Mouse (Mus musculus): ENCODE results near the gene Capn11. TPM values are rescaled to one million over a fixed set of nuclear protein-coding genes. Genes with fewer than 3 reads are reported as not detected.

Capn11 gene
- total RNA-seq, 2 experiments from 2014 or later, result 0.94 to 0.96 TPM

DNA sequence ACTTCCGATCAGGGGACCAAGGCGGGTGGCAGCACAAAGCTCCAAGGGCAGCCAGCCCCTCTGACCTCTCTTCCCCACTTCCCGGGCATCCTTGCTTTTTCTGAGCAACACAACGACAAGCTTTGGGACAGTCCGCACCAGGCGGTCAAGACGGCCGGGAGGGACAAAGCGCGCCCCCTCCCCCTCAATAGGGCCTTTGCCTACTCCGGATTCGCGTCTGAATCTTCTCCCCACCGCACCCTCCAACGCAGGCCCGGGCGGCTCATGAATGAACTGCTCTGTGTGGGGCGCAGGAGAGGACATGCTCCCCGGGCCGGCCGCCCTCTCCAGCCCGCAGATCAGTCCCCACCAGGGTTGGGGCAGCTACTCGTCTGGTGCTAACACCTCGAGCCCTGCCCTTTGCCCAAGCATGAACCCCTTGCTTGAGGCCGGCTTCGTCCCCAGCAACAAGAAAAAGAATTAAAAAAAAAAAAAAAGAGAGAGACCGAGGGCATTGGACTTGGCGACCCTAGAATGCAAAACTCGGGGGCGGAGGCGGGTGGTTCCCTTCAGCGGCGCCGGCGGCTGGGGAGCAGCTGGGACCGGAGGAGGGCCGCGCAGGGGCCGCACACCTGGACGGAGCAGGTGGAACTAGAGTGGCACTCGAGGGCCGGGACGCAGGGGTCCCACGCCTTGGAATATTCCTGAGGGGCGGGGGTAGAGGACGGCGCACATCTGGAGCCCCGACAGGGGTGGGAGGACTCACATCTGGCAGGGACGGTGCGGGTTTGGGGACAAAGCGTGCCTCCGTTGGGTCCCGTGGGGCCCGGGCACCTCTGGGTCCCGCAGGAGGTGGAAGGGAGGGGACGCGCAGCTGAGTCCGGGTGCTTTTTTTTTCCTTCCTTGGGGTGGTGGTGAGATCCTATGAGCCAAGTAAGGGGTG, 26.3 kb upstream of the Capn11 start:
- ATAC-seq (replicated peaks; ENCODE audit: low FRiP score, poor library complexity, severe bottlenecking), result peak; percentile 26; the same call in 1 of the 2 replicates

DNA sequence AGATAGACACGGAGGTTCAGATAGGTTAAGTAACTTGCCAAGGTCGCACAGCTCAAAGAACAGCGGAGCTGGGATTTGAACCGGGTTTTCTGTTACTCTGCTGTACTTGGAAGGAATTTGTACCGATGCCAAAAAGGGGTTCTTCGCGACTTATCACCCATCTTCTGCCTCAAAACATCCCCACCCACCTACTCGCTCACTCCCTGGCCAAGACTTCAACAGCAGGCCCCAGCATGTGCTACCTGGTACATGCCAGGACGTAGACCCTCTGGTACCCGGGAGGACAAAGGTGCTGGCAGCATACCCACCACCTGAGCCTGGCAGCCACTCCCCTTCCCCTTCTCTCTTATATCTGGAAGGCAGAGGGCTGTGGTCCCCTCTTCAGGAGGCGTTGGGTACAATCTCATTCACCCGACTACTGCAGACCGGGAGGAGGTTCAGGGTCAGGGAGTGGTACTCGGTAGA, 25.6 kb upstream of the Capn11 start:
- ATAC-seq (replicated peaks; ENCODE audit: low FRiP score, poor library complexity, severe bottlenecking), result no peak

DNA sequence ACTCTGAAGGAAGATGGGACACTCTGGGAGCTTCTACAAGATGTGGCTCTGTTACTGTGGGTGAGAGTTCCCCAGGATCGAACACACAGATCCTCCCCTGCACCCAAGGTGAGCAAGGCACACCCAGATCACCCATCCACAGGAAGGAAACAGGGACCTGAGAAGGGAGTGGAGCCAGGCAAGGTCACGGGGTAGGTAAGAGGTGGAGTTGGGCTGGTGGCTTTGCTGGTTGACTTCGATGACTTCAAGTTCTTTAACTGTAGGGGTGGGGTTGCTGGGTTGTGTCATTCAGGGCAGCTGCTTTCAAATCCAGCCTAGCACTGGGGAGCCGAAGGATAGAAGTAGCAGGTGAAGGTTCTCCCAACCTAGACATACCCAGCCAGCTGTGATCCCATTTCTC, 23.7 kb upstream of the Capn11 start:
- ATAC-seq (replicated peaks; ENCODE audit: low FRiP score, poor library complexity, severe bottlenecking), result no peak

DNA sequence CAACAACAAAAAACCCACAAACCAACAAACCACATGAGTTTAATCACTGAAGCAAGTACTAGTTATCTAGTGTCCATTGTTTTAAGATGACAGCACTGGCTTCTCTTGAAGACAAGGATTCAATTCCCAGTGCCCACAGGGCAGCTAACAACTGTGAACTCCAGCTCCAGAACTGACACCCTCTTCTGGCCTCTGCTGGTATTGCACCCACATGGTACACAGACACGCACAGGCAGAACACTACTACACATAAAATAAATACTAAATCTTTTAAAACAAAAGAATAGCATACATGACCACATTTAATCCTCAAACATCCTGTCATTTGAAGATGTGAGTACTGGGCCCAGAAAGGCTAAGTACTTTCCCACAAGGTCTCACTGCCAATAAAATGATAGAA, 22.5 kb upstream of the Capn11 start:
- no peak for ATAC-seq (replicated peaks; ENCODE audit: low FRiP score, poor library complexity, severe bottlenecking)

DNA sequence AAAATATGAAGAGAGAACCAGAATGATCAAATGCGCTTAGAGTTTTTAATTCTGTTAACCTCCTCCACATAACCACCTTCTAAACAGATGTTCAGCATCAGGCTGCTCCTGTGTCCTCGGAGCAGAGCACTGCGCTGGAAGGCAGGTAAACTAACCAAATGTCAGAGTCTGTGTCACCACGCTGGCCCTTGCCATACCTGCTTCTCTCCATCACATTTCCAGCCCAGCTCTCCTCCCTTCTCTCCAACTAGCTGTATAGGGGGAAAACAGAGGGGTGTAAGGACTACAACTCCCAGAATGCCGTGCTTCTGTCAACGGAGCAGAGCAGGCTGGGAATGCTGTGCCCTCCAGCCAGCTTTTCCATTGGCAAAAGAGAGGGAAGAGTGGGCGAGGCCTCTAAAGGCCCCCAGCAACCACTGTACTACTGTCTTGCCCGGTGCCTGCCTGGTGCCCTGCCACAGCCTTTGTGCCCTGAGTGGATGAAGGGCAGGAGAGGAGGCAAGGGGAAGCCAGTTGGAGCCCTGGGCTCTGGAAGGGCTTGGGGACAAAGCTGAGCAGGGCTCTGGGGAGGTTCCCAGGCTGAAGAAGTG, 21.4 kb upstream of the Capn11 start:
- ATAC-seq (replicated peaks; ENCODE audit: low FRiP score, poor library complexity, severe bottlenecking), result no peak

DNA sequence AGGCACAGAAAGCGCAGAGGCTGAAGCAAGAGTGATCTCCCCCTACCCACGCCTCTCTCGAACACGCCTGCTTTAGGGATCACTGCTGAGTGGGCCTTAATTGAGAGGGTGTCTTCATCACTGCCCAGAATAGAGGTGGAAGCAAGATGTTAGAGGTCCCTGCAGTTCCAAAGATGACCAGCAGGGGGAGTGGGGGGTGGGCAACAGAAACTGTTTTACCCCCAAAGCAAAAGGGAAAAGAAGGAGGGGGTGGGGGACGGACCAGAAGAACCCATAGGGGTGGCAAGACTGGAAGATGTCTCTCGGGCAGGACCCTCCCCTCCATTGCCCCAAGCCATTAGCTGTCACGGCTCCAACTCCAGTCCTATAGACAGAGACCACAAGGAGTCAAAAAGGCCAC, 19.0 kb upstream of the Capn11 start:
- 0 out of 2 replicates have a peak, but pooled peaks have one; percentile 47 for ATAC-seq (replicated peaks; ENCODE audit: low FRiP score, poor library complexity, severe bottlenecking)

DNA sequence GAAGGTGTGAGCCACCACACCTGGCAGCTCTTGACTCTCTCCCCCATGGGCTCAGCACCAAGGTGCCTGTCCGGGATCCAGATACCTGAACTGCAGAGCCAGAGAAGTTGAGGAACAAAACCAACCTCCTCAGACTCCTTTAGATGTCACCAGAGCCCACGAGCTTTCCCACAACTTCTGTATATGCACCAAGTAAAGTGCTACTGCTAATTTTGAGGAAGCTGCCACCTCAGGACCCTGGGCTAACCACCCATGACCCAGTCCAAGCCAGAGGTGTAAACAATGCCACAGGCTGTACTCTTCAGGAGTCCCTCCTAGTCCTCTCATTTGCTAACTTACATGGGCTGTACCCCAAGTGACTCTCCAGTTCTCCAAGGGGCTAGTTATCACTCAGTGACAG, 13.5 kb upstream of the Capn11 start:
- no peak for ATAC-seq (replicated peaks; ENCODE audit: low FRiP score, poor library complexity, severe bottlenecking)

DNA sequence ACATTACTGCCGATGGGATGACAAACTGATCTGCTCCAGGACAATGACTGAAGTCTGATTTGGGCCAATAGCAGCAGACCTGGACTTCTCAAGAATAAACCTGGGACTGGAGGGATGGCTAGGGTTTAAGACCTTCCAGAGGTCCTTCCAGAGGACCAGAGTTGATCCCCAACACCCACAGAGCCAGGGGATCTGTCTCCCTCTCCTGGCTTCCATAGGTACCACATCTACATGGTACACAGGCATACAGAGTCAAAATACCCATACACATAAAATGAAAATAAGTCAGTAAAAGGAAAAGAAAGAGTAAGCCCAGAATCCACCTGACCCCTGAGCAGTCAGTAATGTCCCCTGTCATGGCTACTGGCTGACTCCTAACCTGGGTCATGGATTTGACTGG, 12.7 kb upstream of the Capn11 start:
- no peak for ATAC-seq (replicated peaks; ENCODE audit: low FRiP score, poor library complexity, severe bottlenecking)

DNA sequence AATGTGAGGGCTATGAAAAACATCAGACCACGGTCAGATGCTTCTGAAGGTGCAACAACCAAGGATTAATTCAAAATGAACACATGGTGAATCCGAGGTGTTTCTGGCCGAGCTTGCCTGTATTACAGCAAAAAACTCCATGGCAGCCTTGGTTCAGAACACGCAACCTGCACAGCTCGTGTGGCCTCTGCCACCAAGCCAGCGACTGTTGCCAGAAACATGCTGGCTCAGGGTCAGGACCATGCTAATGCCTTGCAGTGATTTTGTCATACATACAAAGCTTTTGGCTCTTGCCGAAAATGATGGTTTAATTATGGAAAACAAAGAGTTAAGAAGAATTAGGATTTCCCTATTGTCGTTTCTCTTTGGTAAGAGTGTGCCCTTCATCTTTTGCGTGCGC, 8.9 kb upstream of the Capn11 start:
- no peak for ATAC-seq (replicated peaks; ENCODE audit: low FRiP score, poor library complexity, severe bottlenecking)

DNA sequence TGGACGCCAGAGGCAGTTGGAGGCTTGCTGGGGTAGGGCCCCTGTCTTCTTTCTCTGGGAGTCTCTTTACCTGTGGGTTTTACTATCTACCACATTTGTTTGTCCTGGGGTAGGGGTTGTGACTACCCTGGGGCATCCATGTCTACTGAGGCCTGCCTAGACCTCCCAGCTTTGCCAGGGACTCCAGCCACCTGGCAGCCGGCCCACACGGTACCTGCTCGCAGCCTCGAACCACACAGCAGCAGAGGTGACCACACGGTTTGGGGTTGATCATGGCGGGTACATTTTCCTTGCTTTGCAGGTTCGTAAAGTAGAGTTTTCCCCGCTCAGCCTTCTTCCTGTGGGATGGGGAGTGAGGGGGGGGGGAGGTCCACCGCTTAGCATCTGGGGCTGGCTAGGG, 8.4 kb upstream of the Capn11 start:
- ATAC-seq (replicated peaks; ENCODE audit: low FRiP score, poor library complexity, severe bottlenecking), result no peak

DNA sequence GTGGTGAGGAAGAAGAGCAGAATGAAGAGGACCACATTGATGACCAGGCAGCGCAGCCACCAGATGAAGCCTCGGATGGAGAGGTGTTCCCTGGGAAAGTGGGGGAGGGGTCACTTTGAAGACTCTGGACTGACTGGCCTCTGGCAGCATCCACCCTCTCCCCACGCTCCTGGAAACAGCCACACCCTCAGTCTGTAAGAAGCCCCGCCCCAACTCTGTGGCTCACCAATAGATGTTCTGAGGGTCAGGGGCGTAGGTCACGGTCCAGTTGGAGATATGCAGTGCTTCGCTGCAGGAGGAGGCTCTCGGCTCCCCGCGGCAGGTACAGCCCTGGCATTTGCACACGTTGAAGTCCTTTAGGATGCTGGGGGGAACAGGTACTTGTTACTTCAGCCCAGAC, 7.0 kb upstream of the Capn11 start:
- no peak for ATAC-seq (replicated peaks; ENCODE audit: low FRiP score, poor library complexity, severe bottlenecking)

DNA sequence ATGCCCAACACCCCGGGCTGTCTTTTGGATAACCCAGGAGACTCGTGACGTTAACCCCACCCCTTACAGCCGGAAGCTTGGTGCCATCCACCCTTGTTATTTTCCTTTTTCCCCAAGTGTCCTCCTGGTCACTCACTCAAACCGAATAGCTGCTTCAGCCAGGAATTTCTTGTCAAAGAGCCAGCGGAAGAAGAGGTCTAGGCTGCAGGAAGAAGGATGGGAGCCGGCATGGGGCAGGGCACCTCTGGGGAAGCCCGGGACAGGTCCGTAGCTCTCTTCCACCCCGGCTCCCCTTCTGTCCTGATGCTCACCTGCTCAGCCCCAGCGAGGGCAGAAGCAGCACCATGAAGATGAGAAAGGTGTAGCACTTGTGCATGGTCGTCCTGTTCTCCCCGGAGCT, 5.5 kb upstream of the Capn11 start:
- no peak for ATAC-seq (replicated peaks; ENCODE audit: low FRiP score, poor library complexity, severe bottlenecking)

DNA sequence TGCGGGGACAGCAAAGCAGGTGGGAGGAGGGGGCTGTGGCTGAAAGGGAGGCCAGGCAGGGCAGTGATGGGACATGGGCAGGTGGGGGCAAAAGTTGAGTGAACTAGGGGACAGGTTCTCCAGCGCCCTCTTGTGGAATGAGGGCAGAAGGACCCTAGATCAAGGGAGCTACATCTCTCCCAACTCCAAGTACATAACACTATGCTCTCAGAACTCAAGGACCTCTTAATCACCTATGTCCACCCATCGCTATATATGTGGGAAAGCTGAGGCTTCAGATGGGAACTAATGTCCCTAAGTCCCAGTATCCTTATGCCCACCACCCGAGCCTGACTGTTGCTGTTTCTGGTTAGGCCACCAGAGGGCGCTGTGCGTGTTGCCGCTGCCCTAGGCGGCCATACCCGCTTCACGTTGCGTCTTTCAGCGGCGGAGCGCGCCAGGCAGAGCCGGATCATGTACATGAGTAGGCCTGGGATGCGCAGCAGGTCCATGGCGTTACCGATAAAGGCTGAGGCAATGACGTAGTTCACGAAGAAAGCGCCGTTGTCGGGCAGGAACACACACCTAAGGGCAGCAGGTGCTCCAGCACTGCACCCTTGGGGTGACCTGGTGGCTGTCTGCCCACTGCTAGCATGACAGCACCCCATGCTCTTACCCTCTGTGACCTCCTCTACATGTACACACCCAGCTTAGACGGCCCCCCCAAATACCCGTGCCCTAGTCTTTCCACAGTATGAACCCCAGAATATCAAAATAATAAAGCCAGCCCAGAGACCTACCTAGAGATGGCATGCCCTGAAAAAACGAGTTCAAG, 4.2 kb upstream of the Capn11 start:
- ATAC-seq (replicated peaks; ENCODE audit: low FRiP score, poor library complexity, severe bottlenecking), result peak; percentile 75

DNA sequence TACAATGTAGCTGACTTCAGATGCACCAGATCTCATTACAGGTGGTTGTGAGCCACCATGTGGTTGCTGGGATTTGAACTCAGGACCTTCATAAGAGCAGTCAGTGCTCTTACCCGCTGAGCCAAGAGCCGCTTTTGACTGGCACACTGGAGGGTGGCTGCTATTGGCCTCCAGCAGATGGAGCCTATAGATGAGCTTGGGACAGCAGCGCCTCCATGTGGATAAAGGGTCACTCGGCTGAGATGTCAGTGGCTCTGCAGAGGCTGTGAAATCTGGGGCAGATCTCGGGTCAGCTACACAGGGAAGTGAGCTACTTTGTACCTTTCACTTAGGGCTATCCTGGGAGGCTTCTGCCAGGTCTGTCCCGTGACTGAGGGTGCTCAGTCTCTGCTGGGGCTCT, 3.3 kb downstream of the Capn11 start:
- ATAC-seq (replicated peaks; ENCODE audit: low FRiP score, poor library complexity, severe bottlenecking), result no peak

DNA sequence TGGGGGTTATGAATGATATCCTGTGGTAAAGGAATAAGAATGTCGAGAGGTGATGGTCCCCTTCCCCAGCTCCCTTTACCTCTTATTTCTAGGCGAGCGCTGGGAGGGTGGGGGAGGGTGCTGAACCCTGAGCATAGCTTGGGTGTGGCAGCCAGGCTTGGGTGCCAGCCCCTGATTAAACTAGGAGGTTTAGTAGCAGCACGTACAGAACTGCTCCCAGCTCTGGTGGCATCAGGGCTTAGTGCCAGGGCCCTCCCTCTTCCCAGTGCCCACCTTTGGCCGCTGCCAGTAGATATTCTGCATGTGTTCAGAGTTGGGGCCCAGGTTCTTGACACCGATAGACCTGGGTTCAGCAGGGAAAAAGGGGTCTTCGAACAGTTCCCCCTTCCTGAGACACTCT, 5.9 kb downstream of the Capn11 start:
- peak; percentile 84 for ATAC-seq (replicated peaks; ENCODE audit: low FRiP score, poor library complexity, severe bottlenecking)

DNA sequence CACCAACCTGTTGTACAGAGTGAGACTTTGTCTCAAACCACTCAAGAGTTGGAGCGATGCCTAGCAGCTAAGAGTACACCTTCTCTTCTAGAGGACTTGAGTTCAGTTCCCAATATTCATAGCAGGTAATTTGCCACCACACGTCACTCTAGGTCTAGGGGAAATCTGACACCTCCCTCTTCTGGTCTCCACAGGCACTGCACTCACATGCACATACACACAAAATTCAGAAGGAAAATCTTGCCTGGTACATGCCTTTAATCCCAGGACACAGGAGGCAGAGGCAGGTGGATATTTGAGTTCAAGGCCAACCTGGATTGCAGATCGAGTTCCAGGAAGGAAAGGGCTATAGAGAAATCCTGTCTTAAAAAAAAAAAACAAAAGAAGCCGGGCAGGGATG, 14.9 kb downstream of the Capn11 start:
- 0 out of 2 replicates have a peak, but pooled peaks have one; percentile 43 for ATAC-seq (replicated peaks; ENCODE audit: low FRiP score, poor library complexity, severe bottlenecking)

DNA sequence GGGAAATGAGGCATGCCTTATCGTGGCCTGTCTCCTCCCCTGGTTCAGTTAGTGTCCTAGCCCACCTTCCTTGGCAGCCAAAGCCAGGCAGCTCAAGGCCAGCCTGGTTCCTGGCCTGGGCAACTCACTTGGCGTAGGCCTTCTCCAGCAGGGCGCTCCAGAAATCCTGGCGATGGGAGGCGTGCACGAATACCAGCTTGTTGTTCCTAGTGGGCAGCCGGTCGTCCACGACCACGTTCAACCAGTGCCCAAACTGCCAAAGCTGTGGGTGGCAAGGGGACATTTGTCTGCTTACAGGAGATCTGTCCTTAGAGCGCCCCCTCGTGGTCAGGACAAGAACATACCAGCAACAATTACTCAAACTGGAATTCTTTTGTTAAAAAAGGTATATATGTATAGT, 16.4 kb downstream of the Capn11 start:
- peak; percentile 55 for ATAC-seq (replicated peaks; ENCODE audit: low FRiP score, poor library complexity, severe bottlenecking)

DNA sequence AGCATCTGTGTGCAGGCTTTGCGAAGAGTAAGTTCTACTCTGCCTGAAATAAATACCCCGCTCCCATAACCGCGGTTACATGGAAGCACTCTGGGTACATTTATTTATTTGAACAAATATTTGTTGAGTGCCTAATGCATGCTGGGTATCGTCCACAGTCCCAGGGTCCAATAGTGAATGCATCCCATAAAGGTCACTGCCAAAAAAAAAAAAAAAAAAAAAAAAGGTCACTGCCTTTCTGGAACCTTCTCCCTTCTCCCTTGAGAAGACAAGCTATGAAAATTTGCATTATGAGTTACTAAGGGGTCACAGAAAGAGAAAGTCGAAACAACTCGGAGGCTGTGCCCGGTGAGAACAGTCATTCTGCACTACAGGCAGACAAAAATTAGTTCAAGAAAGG, 17.1 kb downstream of the Capn11 start:
- ATAC-seq (replicated peaks; ENCODE audit: low FRiP score, poor library complexity, severe bottlenecking), result no peak

DNA sequence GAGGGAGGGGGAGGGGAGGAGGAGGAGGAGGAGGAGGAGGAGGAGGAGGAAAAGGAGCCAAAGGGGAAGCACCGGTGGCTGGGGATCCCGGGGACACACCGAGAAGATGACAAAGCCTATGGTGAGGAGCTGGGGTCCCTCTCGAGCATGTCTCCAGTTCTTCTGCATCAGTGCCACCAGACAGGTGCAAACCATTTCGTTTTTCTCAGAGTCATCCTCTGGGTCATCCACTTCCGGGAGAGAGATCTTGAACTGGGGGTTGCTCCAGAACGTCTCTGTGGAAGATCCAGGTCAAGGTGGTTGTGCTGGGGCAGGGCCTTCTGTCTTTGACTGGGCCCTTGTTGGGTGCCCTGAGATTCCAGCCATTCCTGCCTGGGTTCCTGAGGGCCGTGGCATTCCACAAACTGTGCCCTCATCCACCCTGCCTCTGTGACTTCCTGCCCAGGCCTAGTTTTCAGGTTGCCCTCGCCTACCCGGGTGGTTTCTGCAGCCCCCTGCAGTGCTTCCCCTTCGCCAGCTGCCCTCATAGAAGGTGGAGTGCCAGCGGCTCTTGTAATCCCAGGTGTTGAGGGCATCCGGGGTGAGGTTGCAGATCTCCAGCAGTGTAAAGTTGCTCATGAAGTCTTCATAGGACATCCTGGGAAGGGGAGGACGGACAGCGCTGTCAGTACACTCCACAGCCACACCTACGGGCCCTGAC, 20.4 kb downstream of the Capn11 start:
- no peak for ATAC-seq (replicated peaks; ENCODE audit: low FRiP score, poor library complexity, severe bottlenecking)

DNA sequence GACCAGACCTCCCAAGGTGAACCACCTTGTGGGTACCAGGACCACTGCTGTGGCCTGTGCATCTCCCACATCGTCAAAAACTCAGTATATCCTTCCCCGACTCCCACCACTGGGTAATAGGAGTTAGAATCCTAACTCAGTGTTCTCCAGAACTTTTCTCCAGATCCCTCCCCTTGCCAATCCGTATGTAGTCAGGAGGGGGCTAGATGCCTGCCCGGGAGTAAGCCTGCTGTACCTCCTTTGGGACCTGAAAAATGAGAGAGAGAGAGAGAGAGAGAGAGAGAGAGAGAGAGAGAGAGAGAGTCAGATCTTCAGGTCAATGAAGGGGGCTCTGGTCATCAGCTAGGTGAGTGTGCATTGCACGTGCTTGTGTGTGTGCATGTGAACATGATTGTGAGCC, 25.1 kb downstream of the Capn11 start:
- no peak for ATAC-seq (replicated peaks; ENCODE audit: low FRiP score, poor library complexity, severe bottlenecking)
